Mouse (Mus musculus) hindbrain, embryonic 13.5 days (tissue): ENCODE data around the gene Mfsd6. TPM values are rescaled to one million over a fixed set of nuclear protein-coding genes. Genes with fewer than 3 reads are reported as not detected.
A peak's percentile ranks its signal among the peaks of the same experiment; 100 is the strongest.

Source experiments
- ATAC-seq: fragments of 200-750 bp; cut with Nextera tagmentation; 2 replicates; pipeline ENCODE4 v1.8.0; 2017; ENCODE audit warnings: moderate TSS enrichment; ENCODE audit not compliant: low FRiP score
- H3K27ac ChIP-seq: fragments of 300-500 bp; sonication (generic); 2 replicates; pipeline ENCODE4 v1.5.1; 2015; ENCODE audit warnings: inconsistent platforms, mild to moderate bottlenecking, moderate library complexity
- H3K27me3 ChIP-seq: fragments of 300-500 bp; sonication (generic); 2 replicates; pipeline ENCODE4 v1.6.1; 2015; ENCODE audit warnings: mild to moderate bottlenecking, inconsistent platforms
- H3K36me3 ChIP-seq: fragments of 300-500 bp; sonication (generic); 2 replicates; pipeline ENCODE4 v1.6.1; 2015; ENCODE audit warnings: mild to moderate bottlenecking, inconsistent platforms
- H3K4me1 ChIP-seq: fragments of 300-500 bp; sonication (generic); replicated peaks from 2 replicates; pipeline ENCODE4 v1.6.1; 2015; ENCODE audit warnings: inconsistent platforms
- H3K4me2 ChIP-seq: fragments of 300-500 bp; sonication (generic); 2 replicates; pipeline ENCODE4 v1.6.1; 2015; ENCODE audit warnings: inconsistent platforms, mild to moderate bottlenecking, moderate library complexity
- H3K4me3 ChIP-seq: fragments of 300-500 bp; sonication (generic); 2 replicates; pipeline ENCODE4 v1.5.1; 2015; ENCODE audit warnings: mild to moderate bottlenecking, inconsistent platforms
- H3K9ac ChIP-seq: fragments of 300-500 bp; sonication (generic); 2 replicates; pipeline ENCODE4 v1.6.1; 2015; ENCODE audit warnings: mild to moderate bottlenecking, inconsistent platforms
- H3K9me3 ChIP-seq: fragments of 300-500 bp; sonication (generic); 2 replicates; pipeline ENCODE4 v1.6.1; 2016; ENCODE audit warnings: inconsistent platforms
- WGBS: fragments of 180-500 bp; shearing (Covaris S2); methylation state at CpG from one replicate; pipeline ENCODE4 v1.1.7; 2015; 5-methylcytosine and 5-hydroxymethylcytosine counted together
- polyA plus RNA-seq: library from polyadenylated mRNA; unstranded; fragments of >200 nt; fragmentation: Nextera tagmentation; extraction: Ambion mirVana; gene quantifications from 2 replicates; pipeline ENCODE4 v1.2.1, GENCODE M21; 2015

Mfsd6 gene
- polyA plus RNA-seq, 1 experiment from 2014 or later: 7.8 TPM

GRCm38 (mm10) chr1:52655153-52655552, 72.1 kb downstream of the Mfsd6 start:
- H3K27ac ChIP-seq: no peak overlapping the region
- no peaks in the 10 kb centered on the region for H3K9me3 ChIP-seq
- peaks cover 44% of the 10 kb centered on the region for H3K36me3 ChIP-seq
- no peak overlapping the region for H3K9ac ChIP-seq
- no peak overlapping the region for H3K4me2 ChIP-seq
- H3K27me3 ChIP-seq: no peaks in the 10 kb centered on the region
- no peak for ATAC-seq
- 86% methylated on average over 4 of the region's 4 CpGs for WGBS
- H3K4me3 ChIP-seq: no peak overlapping the region
- no peaks in the 10 kb centered on the region for H3K4me1 ChIP-seq

- no peaks in the 10 kb centered on the region for H3K4me1 ChIP-seq
- H3K4me2 ChIP-seq: no peak overlapping the region
- no peaks in the 10 kb centered on the region for H3K9me3 ChIP-seq
- ATAC-seq: no peak
- peaks cover 37% of the 10 kb centered on the region for H3K36me3 ChIP-seq
- 89% methylated on average over 1 of the region's 1 CpGs for WGBS
- no peaks in the 10 kb centered on the region for H3K27me3 ChIP-seq
- H3K9ac ChIP-seq: no peak overlapping the region
- H3K27ac ChIP-seq: no peak overlapping the region
- no peak overlapping the region for H3K4me3 ChIP-seq
Measured at GRCm38 (mm10) chr1:52653366-52653765, 73.9 kb downstream of the Mfsd6 start.

GRCm38 (mm10) chr1:52652601-52653253, 74.5 kb downstream of the Mfsd6 start:
- Histone ChIP-seq H3K4me3 (no peak overlapping the region), H3K4me2 (no peak overlapping the region), H3K27me3 (no peaks in the 10 kb centered on the region), H3K9me3 (no peaks in the 10 kb centered on the region), H3K4me1 (no peaks in the 10 kb centered on the region), H3K9ac (no peak overlapping the region), H3K36me3 (peaks cover 31% of the 10 kb centered on the region), H3K27ac (no peak overlapping the region)
- no peak for ATAC-seq
- 93% methylated on average over 3 of the region's 3 CpGs for WGBS

GRCm38 (mm10) chr1:52650066-52650465, 77.2 kb downstream of the Mfsd6 start:
- Histone ChIP-seq H3K4me1 (no peaks in the 10 kb centered on the region), H3K36me3 (peaks cover 38% of the 10 kb centered on the region), H3K27ac (no peak overlapping the region), H3K9ac (no peak overlapping the region), H3K9me3 (no peaks in the 10 kb centered on the region), H3K4me2 (no peak overlapping the region), H3K4me3 (no peak overlapping the region), H3K27me3 (no peaks in the 10 kb centered on the region)
- 89% methylated on average over 5 of the region's 5 CpGs for WGBS
- ATAC-seq: no peak

- peak; percentile 87 for ATAC-seq
- WGBS: 84% methylated on average over 11 of the region's 11 CpGs
- Histone ChIP-seq H3K27me3 (no peaks in the 10 kb centered on the region), H3K4me3 (no peak overlapping the region), H3K9me3 (no peaks in the 10 kb centered on the region), H3K4me1 (no peaks in the 10 kb centered on the region), H3K36me3 (peaks cover 39% of the 10 kb centered on the region), H3K4me2 (no peak overlapping the region), H3K9ac (no peak overlapping the region), H3K27ac (no peak overlapping the region)
Measured at GRCm38 (mm10) chr1:52648153-52649027, 78.9 kb downstream of the Mfsd6 start.

GRCm38 (mm10) chr1:52640736-52641135, 86.5 kb downstream of the Mfsd6 start:
- H3K4me1 ChIP-seq: no peaks in the 10 kb centered on the region
- H3K9me3 ChIP-seq: no peaks in the 10 kb centered on the region
- WGBS: 92% methylated on average over 4 of the region's 4 CpGs
- H3K4me3 ChIP-seq: no peak overlapping the region
- H3K9ac ChIP-seq: no peak overlapping the region
- peaks cover 27% of the 10 kb centered on the region for H3K36me3 ChIP-seq
- no peak overlapping the region for H3K27ac ChIP-seq
- no peak for ATAC-seq
- H3K4me2 ChIP-seq: no peak overlapping the region
- H3K27me3 ChIP-seq: no peaks in the 10 kb centered on the region

- no peak for ATAC-seq
- H3K27ac ChIP-seq: no peak overlapping the region
- peaks cover 24% of the 10 kb centered on the region for H3K36me3 ChIP-seq
- no peak overlapping the region for H3K4me3 ChIP-seq
- no peak overlapping the region for H3K4me2 ChIP-seq
- H3K9me3 ChIP-seq: no peaks in the 10 kb centered on the region
- H3K27me3 ChIP-seq: no peaks in the 10 kb centered on the region
- H3K9ac ChIP-seq: no peak overlapping the region
- no peaks in the 10 kb centered on the region for H3K4me1 ChIP-seq
- 94% methylated on average over 6 of the region's 6 CpGs for WGBS
Measured at GRCm38 (mm10) chr1:52640266-52640665, 87.0 kb downstream of the Mfsd6 start.

GRCm38 (mm10) chr1:52639090-52639489, 88.2 kb downstream of the Mfsd6 start:
- peaks cover 21% of the 10 kb centered on the region for H3K36me3 ChIP-seq
- no peak for ATAC-seq
- no peaks in the 10 kb centered on the region for H3K4me1 ChIP-seq
- no peak overlapping the region for H3K27ac ChIP-seq
- no peak overlapping the region for H3K4me3 ChIP-seq
- no peaks in the 10 kb centered on the region for H3K27me3 ChIP-seq
- no peak overlapping the region for H3K9ac ChIP-seq
- H3K4me2 ChIP-seq: no peak overlapping the region
- no peaks in the 10 kb centered on the region for H3K9me3 ChIP-seq
- WGBS: 95% methylated on average over 7 of the region's 7 CpGs

- 90% methylated on average over 2 of the region's 2 CpGs for WGBS
- Histone ChIP-seq H3K27me3 (no peaks in the 10 kb centered on the region), H3K27ac (no peak overlapping the region), H3K9ac (no peak overlapping the region), H3K4me2 (no peak overlapping the region), H3K9me3 (no peaks in the 10 kb centered on the region), H3K4me3 (no peak overlapping the region), H3K36me3 (peaks cover 21% of the 10 kb centered on the region), H3K4me1 (no peaks in the 10 kb centered on the region)
- no peak for ATAC-seq
Measured at GRCm38 (mm10) chr1:52638101-52638500, 89.2 kb downstream of the Mfsd6 start.

- no peak for ATAC-seq
- H3K4me2 ChIP-seq: no peak overlapping the region
- H3K4me1 ChIP-seq: peaks cover 13% of the 10 kb centered on the region
- H3K4me3 ChIP-seq: no peak overlapping the region
- 94% methylated on average over 3 of the region's 3 CpGs for WGBS
- H3K27me3 ChIP-seq: no peaks in the 10 kb centered on the region
- H3K27ac ChIP-seq: no peak overlapping the region
- H3K9me3 ChIP-seq: no peaks in the 10 kb centered on the region
- peaks cover 21% of the 10 kb centered on the region for H3K36me3 ChIP-seq
- no peak overlapping the region for H3K9ac ChIP-seq
Measured at GRCm38 (mm10) chr1:52635932-52636331, 91.3 kb downstream of the Mfsd6 start.

- H3K4me1 ChIP-seq: peaks cover 13% of the 10 kb centered on the region
- H3K36me3 ChIP-seq: peaks cover 13% of the 10 kb centered on the region
- no peak overlapping the region for H3K9ac ChIP-seq
- H3K4me2 ChIP-seq: no peak overlapping the region
- H3K27ac ChIP-seq: no peak overlapping the region
- H3K4me3 ChIP-seq: no peak overlapping the region
- 97% methylated on average over 6 of the region's 6 CpGs for WGBS
- no peaks in the 10 kb centered on the region for H3K27me3 ChIP-seq
- no peak for ATAC-seq
- no peaks in the 10 kb centered on the region for H3K9me3 ChIP-seq
Measured at GRCm38 (mm10) chr1:52634251-52634650, 93.0 kb downstream of the Mfsd6 start.

- no peak for ATAC-seq
- 83% methylated on average over 2 of the region's 2 CpGs for WGBS
- peak overlapping the region; percentile 92 for H3K9ac ChIP-seq
Measured at GRCm38 (mm10) chr1:52631570-52631969, 95.7 kb downstream of the Mfsd6 start.

More at GRCm38 (mm10) chr1:52631570-52631969, 95.7 kb downstream of the Mfsd6 start:
- H3K4me2 ChIP-seq: peak overlapping the region; percentile 54
- peak overlapping the region; percentile 92; the same call in 1 of the 2 replicates for H3K27ac ChIP-seq
- peaks cover 13% of the 10 kb centered on the region for H3K4me1 ChIP-seq
- H3K4me3 ChIP-seq: peak overlapping the region; percentile 89
- H3K36me3 ChIP-seq: no peaks in the 10 kb centered on the region
- no peaks in the 10 kb centered on the region for H3K27me3 ChIP-seq
- no peaks in the 10 kb centered on the region for H3K9me3 ChIP-seq
